Mouse (Mus musculus) heart, adult 2 months (tissue): ENCODE measurements around the gene Slc25a17. TPM values are rescaled to one million over a fixed set of nuclear protein-coding genes. Genes with fewer than 3 reads are reported as not detected.
A peak's percentile ranks its signal among the peaks of the same experiment; 100 is the strongest.

ENCODE experiments used
- DNase-seq, 2 experiments: peaks; one replicate each; pipeline ENCODE4 v3.0.0; 2021
- H3K27ac ChIP-seq: fragments of 200-600 bp; 2 replicates; pipeline ENCODE4 v1.8.1; 2022
- H3K27me3 ChIP-seq: fragments of 200-500 bp; 2 replicates; pipeline ENCODE4 v1.6.1; 2012; ENCODE audit warnings: mild to moderate bottlenecking, low read length, inconsistent platforms, mixed read lengths; ENCODE audit not compliant: control insufficient read depth, insufficient read depth
- H3K36me3 ChIP-seq: fragments of 200-500 bp; 2 replicates; pipeline ENCODE4 v1.6.1; 2012; ENCODE audit warnings: low read length, inconsistent platforms; ENCODE audit not compliant: control insufficient read depth, insufficient read depth
- H3K4me1 ChIP-seq: fragments of 200-500 bp; 2 replicates; pipeline ENCODE4 v1.6.1; 2011; ENCODE audit warnings: low read length; ENCODE audit not compliant: control insufficient read depth, insufficient read depth
- H3K4me3 ChIP-seq: fragments of 200-600 bp; 2 replicates; pipeline ENCODE4 v1.8.1; 2022
- H3K79me2 ChIP-seq: fragments of 200-500 bp; replicated peaks from 2 replicates; pipeline ENCODE4 v1.6.1; 2012; ENCODE audit warnings: mild to moderate bottlenecking, inconsistent platforms, low read length, moderate library complexity, mixed read lengths; ENCODE audit not compliant: control insufficient read depth, insufficient read depth
- H3K9ac ChIP-seq: fragments of 200-500 bp; 2 replicates; pipeline ENCODE4 v1.6.1; 2012; ENCODE audit warnings: low read depth, mild to moderate bottlenecking, control low read depth, inconsistent platforms, low read length, mixed read lengths
- CTCF ChIP-seq: fragments of 200-600 bp; IDR thresholded peaks from 2 replicates; pipeline ENCODE4 v1.8.1; 2022; ENCODE audit warnings: antibody characterized with exemption, mild to moderate bottlenecking, moderate library complexity
- EP300 ChIP-seq: fragments of 200-500 bp; IDR thresholded peaks from 2 replicates; pipeline ENCODE4 v1.6.1; 2011; ENCODE audit warnings: low read depth, low read length, control low read depth; ENCODE audit not compliant: insufficient read depth
- POLR2A ChIP-seq: fragments of 200-500 bp; IDR thresholded peaks from 2 replicates; pipeline ENCODE4 v1.6.1; 2011; ENCODE audit warnings: mild to moderate bottlenecking, low read depth, low read length, control low read depth; ENCODE audit not compliant: insufficient read depth
- WGBS: fragments of 180-500 bp; shearing (Covaris S2); methylation state at CpG from one replicate; pipeline ENCODE4 v1.1.7; 2018; 5-methylcytosine and 5-hydroxymethylcytosine counted together
- intact Hi-C: fragments of 180-260 bp; cut with DNase I; formaldehyde crosslinking; loops from one replicate; pipeline ENCODE4 v1.15.1; 2025
- polyA plus RNA-seq: library from polyadenylated mRNA; depleted of rRNA; stranded (reverse); fragments of >200 nt; gene quantifications from 2 replicates; pipeline ENCODE4 v1.2.3, GENCODE M21; 2012
- total RNA-seq, 2 experiments: library from RNA; stranded (reverse); gene quantifications; 2 replicates each; pipeline ENCODE4 v1.2.3; 2021

Gene Slc25a17
- total and polyA plus RNA-seq, 3 experiments: 13.0 to 15.7 (median 15.1) TPM

DNA sequence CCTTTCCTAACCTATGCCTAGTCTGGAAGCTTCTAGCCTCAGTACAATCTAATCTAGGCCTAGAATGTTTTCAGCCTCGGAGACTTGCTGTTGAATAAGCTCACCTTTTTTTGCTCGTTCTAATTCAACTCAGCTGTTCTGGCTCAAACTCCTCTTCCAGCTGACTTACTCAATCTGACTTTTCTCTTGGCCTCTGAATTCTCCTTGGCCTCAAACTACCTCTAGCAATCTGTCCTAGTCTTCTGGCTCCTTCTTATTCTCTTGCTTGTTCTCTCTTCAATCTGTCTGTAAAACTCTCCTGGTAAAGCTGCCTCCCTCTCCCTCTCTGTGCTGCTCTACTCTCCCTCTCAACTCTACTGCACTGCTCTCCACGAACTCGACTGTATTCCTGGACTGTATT, 35.6 kb downstream of the Slc25a17 start:
- peaks cover 9% of the 10 kb centered on the region for H3K36me3 ChIP-seq
- H3K4me3 ChIP-seq: no peak overlapping the region
- intact Hi-C loops: no loop called here
- WGBS: 53% methylated on average over 4 of the region's 4 CpGs
- no peaks in the 10 kb centered on the region for H3K27me3 ChIP-seq
- no peak overlapping the region for H3K9ac ChIP-seq
- DNase-seq: no peak
- H3K4me1 ChIP-seq: peaks cover 7% of the 10 kb centered on the region
- H3K79me2 ChIP-seq: no peaks in the 10 kb centered on the region
- TF ChIP-seq POLR2A: no peak
- no peak for TF ChIP-seq EP300
- TF ChIP-seq CTCF: no peak
- H3K27ac ChIP-seq: peak overlapping the region; percentile 59

- WGBS: 98% methylated on average over 3 of the region's 3 CpGs
- TF ChIP-seq CTCF: no peak
- no peak for TF ChIP-seq EP300
- no peak for TF ChIP-seq POLR2A
Observed at GRCm38 (mm10) chr15:81320137-81320536, 40.5 kb downstream of the Slc25a17 start.

GRCm38 (mm10) chr15:81319462-81319861, 41.1 kb downstream of the Slc25a17 start:
- Histone ChIP-seq H3K4me3 (no peak overlapping the region), H3K27ac (no peak overlapping the region), H3K79me2 (no peaks in the 10 kb centered on the region), H3K36me3 (peaks cover 3% of the 10 kb centered on the region; the same call in 1 of the 2 replicates), H3K27me3 (no peaks in the 10 kb centered on the region), H3K9ac (no peak overlapping the region), H3K4me1 (no peaks in the 10 kb centered on the region)
- intact Hi-C loops: no loop called here
- TF ChIP-seq POLR2A (no peak), CTCF (no peak), EP300 (no peak)
- DNase-seq: no peak
- WGBS: 95% methylated on average over 9 of the region's 9 CpGs

More at GRCm38 (mm10) chr15:81320137-81320536, 40.5 kb downstream of the Slc25a17 start:
- Histone ChIP-seq H3K36me3 (peaks cover 5% of the 10 kb centered on the region; the same call in 1 of the 2 replicates), H3K9ac (no peak overlapping the region), H3K4me3 (no peak overlapping the region), H3K27ac (no peak overlapping the region), H3K4me1 (no peaks in the 10 kb centered on the region; the same call in 1 of the 2 replicates), H3K27me3 (no peaks in the 10 kb centered on the region), H3K79me2 (no peaks in the 10 kb centered on the region)
- no peak for DNase-seq
- intact Hi-C loops: no loop called here

- intact Hi-C loops: no loop called here
- Histone ChIP-seq H3K79me2 (no peaks in the 10 kb centered on the region), H3K36me3 (no peaks in the 10 kb centered on the region), H3K4me1 (no peaks in the 10 kb centered on the region), H3K27ac (no peak overlapping the region), H3K27me3 (no peaks in the 10 kb centered on the region), H3K4me3 (no peak overlapping the region), H3K9ac (no peak overlapping the region)
- TF ChIP-seq EP300 (no peak), CTCF (no peak), POLR2A (no peak)
- 88% methylated on average over 3 of the region's 3 CpGs for WGBS
- DNase-seq: no peak
Observed at GRCm38 (mm10) chr15:81313928-81314327, 46.7 kb downstream of the Slc25a17 start.

DNA sequence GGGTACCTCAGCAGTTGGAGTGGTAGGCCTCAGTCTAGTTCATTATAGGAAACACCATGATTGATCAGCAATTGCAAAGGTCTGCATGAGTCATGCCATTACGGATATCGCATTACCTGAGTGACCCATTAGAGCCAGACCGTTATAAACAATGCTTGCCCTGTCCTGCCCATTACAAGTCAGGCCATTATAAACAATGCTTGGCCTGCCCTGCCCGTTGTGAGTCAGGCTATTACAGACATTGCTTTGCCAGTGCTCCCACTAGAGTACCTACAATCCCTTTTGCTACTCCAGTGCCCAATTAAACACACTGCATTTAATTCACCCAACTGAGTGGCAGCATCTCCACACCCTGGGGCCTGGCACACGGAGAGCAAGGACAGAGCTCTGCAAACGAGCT, 49.6 kb downstream of the Slc25a17 start:
- TF ChIP-seq POLR2A: no peak
- TF ChIP-seq CTCF: no peak
- no peak for TF ChIP-seq EP300
- Histone ChIP-seq H3K4me3 (no peak overlapping the region), H3K27me3 (no peaks in the 10 kb centered on the region), H3K4me1 (no peaks in the 10 kb centered on the region), H3K27ac (no peak overlapping the region), H3K79me2 (no peaks in the 10 kb centered on the region), H3K36me3 (no peaks in the 10 kb centered on the region), H3K9ac (no peak overlapping the region)
- WGBS: 79% methylated on average over 6 of the region's 6 CpGs
- no peak for DNase-seq
- intact Hi-C loops: no loop called here

GRCm38 (mm10) chr15:81310353-81310752, 50.3 kb downstream of the Slc25a17 start:
- no peak overlapping the region for H3K27ac ChIP-seq
- no peaks in the 10 kb centered on the region for H3K27me3 ChIP-seq
- H3K4me1 ChIP-seq: no peaks in the 10 kb centered on the region
- intact Hi-C loops: no loop called here
- no peak for TF ChIP-seq CTCF
- no peak for TF ChIP-seq POLR2A
- no peak overlapping the region for H3K4me3 ChIP-seq
- DNase-seq: no peak
- WGBS: 94% methylated on average over 9 of the region's 9 CpGs
- H3K79me2 ChIP-seq: no peaks in the 10 kb centered on the region
- no peak overlapping the region for H3K9ac ChIP-seq
- H3K36me3 ChIP-seq: no peaks in the 10 kb centered on the region
